Mouse (Mus musculus) olfactory bulb, adult 2 months (tissue): ENCODE results near the gene Ccng1.

Experiments used
- CTCF ChIP-seq: fragments of 200-500 bp; IDR thresholded peaks from 2 replicates; pipeline ENCODE4 v1.5.1; 2012; ENCODE audit warnings: low read depth, mild to moderate bottlenecking, low read length, moderate library complexity; ENCODE audit not compliant: insufficient read depth
- POLR2A ChIP-seq: fragments of 200-500 bp; IDR thresholded peaks from 2 replicates; pipeline ENCODE4 v1.6.1; 2012; ENCODE audit warnings: mild to moderate bottlenecking, low read depth, low read length, moderate library complexity; ENCODE audit not compliant: insufficient read depth

DNA sequence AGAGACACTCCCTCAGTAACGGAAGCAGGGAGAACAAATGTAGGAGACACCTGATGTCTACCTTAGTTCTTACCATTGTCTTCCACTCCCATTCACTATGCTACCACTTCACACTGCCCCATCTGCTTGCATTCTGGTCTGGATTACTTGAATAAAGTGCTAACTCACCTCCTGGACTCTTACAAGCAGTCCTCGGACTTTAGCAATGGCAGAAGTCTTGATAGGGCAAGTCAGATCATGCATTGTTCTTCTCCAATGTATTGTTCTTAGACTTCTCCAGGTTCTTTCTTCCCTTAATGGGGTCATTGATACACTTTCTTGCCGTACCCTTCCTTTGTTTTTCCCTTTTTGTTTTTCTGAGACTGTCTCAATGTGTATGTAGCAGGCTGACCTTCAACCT, 17.7 kb downstream of the Ccng1 start:
- no peak for TF ChIP-seq CTCF
- no peak for TF ChIP-seq POLR2A
